Mouse (Mus musculus) CD4-positive, CD25-positive, alpha-beta regulatory T cell, adult 2 months (primary cell): Measurements from ENCODE around the gene Tspoap1.

Experiments used
- DNase-seq: peaks from one replicate; pipeline ENCODE4 v3.0.0-alpha.2; 2012; ENCODE audit warnings: low read depth, low spot score

Tspoap1 gene

DNA sequence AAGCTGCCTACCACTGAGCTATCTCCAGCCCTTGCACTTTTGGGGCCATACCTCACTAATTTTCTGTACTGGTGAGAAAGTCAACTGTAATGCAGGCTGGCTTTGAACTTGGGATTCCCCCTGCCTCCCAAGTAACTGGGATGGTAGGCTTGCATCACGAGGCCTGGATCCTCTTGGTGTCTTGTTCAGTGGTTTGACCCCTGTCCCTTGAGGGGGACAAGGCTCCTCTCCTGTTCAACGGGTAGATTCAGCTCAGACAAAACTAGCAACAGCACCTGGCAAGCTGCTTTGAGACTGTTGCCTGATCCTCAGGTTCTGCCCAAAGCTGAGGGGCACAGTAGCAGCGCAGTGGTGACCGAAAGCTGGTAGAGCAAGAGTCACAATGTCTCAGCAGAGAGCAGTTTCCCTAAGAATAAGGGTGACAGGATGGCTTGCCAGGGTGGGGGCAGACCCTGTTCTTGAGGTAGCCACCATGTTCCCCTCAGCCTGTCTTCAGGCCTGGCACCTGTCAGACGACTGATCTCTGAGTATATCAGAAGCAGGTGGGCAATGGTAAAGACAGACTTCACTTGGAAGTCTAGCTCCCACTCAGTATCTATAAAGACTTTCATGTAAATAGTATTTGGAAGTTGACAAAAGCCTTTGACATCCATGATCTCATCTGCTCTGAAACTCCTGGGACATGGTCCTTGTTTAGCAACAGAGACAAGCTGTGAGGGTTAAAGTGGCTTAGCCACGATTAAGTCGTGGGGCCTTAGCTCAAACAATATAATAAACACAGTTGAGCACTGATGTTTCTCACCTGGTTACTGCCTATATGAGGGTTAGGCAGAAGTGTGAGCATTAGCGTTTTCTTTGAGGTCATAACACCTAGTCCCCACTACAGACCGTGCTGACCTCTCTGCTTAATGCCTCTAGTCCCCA lies 14.4 kb upstream of the Tspoap1 start:
- DNase-seq, result peak; percentile 46

DNA sequence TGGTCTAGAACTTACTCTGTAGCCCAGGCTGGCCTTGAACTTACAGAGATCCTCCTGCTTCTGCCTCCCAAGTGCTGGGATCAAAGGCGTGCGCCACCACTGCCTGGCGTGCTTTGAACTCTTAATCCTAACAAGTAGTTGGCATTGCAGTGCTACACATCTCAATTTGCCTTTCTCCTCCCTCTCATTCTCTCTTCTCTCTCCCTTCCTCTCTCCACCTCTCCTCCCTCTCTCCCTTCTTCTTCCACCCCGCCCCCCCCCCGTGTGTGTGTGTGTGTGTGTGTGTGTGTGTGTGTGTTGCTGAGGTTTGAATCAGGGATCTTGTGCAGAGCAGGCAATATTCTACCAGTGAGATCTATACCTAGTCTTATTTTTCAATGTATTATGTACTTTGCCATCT lies 13.0 kb upstream of the Tspoap1 start:
- no peak for DNase-seq

DNA sequence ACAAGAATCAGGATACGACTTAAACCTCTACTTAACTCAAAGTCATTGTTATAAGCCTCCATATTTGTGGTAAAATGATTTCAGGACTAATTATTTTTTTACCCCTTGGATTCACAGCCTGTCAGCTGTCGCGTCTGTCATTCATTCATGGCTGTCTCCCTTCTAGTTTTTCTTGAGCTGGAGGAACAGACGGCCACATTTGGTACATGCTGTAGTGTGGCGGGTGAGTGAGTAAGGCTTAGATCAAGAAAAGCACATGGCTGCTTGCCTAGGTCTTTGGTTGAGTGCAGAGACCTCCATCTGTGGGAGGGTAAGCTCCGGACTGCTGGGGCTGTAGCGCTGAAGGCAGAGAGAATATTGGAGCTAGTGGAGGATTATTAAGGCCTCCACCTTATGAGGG lies 12.6 kb upstream of the Tspoap1 start:
- no peak for DNase-seq

DNA sequence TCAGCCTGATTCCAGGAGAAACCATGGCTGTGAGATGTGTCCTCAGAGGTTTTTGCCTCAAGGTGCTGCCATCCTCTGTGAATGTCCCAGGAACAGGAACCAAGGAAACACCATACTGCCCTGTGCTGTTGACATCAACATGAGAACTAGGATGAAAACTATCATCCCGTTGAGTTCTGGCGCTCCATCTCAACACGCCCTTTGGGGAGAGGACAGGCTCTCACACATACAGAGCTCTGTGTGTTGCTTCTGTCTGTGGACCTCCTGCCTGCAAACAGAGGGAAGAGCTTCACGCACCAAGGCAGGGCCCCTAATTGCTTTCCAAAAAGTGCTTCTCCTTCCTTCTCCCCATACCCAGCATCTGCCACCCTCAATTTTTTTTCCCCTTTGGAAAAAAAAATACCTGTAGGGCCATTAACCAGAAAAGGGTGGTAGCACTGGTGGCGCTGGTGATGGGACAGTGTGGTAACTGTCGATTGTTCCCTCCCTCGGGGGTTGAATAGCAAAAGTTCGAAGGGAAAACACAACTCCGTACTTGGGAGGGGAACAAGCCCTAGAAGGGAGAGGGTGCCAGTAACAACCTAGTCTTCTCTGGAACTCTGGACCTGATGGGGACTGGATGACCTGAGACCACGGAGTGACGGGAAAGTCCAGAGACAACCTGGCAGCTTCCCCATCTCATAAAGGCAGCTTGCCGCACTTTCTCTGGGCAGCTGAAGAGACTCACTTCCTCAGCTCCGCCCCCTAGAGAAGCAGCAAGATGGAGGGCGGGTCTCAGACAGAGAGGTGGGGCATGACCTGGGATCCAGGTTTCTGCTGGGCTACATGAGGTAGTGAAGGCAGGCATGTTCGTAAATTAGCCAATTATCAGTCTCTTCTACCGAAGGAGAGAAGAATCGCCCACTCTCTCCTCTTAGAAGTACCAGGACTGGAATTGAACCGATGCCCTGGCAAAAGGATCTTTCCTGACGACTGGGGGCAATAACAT lies 11.9 kb upstream of the Tspoap1 start:
- peak; percentile 93 for DNase-seq

DNA sequence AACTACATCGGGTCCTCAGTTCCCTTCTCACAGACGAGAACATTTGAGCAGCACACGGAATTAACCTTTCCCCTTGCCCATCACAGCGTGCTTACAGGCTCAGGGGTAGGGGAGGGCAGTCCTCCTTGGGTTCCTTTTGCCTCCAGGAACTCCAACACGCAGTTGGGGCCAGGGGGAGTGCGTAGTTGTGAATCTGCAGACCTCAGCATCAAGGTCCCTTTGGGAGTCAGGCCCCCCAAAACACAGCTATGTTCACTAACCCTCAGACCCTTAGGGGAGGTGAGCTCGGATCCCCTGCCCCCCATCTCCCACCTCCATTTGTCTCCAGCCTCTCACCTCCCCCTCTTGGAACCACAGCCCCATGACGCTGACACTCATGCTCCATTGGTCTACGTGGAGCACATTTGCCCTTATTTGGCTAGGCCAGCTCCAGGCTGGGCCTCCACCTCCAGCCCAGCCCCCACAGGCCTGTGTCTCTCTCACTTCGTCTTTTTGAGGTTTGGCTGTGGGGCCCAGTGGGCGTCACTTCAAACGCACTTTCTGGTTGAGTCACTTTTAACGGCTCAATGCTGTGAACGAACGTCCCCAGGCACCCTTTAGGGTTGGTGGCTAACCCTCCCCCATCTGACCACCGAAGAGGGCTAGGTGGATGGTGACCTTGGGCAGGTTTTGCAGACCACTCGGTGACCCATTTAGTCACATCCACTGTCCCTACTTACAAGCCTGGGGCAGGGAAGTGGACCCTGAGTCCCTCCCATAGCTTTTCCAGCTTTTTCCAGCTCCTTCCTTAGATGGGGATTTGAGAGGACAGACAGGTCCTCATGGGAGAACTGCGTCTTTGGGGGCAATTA lies 10.9 kb upstream of the Tspoap1 start:
- DNase-seq, result peak; percentile 96

DNA sequence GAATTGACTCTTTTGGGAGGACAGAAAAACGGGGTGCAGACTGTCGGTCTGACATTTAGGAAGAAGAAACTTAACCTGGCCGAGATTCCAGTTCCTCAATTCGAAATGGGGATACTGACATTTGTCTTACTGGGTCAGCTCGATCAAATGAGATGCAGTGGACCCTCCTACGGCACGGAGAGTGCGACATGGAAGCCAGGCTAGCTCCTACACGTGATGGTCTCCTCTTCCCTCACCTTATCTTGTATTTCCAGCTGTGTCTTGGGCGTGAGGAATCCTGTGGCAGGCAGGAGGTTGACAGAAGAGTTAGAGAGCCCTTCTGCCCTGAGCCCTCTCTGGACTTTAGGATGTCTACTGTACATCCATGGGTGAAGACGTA lies 10.3 kb upstream of the Tspoap1 start:
- peak; percentile 49 for DNase-seq

DNA sequence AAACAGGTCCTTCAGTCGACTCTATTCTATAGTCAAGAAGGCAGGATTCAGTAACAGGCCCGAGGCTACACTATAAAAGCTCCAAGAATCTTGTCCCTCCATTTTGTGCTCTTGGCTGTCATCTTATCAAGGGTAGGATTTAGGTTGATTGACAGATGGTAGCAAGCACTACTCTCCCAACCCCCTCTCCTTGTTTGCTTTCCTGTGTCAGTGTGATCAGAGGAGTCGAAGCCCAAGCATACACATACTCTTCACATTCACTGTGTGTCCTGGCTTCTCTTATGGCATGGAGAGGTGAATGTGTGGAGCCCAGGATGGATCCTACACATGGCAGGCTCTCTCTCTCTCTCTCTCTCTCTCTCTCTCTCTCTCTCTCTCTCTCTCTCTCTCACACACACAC lies 9.8 kb upstream of the Tspoap1 start:
- DNase-seq, result peak; percentile 84

DNA sequence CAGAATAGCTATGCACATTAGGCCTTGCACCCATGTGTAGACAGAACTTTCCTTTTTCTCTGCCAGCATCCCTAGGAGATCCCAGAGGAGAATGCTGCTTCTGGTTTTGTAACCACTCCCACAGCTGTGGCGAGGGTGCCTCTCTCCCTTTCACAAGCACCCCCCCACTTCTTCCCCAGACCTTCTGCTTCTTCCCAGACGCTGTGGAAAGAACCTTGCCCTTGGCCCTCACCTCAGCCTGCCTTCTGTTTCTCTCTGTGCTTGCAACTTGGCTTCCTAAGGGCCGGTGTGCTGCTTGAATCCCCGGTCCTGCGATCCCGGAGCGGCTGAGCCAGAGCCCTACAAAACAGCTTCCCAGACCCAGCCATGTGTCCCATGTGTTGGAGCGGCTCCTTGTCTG lies 9.3 kb upstream of the Tspoap1 start:
- DNase-seq, result peak; percentile 61

DNA sequence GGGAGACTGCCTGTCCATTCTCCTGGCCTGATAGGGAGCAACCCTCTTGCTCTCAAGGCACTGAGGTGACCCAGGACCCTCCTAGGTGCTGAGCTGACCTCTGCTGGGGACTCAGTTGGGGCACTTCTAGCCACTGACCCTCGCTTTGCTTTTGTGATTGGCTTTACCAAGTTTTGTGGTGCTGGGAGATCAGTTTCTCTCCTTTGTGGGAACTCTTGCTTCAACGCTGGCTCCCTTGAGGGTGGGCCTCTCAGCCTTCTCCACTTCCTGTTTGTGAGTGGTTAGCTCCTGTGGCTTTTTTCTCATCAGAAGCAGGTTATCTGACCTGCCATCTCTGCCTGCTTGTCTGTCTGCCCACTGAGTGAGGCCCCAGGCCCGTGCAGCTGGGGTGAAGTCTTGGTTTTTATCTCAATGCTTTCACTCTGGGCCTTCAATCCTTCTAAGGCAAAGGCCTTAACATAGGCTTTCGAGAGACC lies 8.8 kb upstream of the Tspoap1 start:
- DNase-seq, result peak; percentile 88

DNA sequence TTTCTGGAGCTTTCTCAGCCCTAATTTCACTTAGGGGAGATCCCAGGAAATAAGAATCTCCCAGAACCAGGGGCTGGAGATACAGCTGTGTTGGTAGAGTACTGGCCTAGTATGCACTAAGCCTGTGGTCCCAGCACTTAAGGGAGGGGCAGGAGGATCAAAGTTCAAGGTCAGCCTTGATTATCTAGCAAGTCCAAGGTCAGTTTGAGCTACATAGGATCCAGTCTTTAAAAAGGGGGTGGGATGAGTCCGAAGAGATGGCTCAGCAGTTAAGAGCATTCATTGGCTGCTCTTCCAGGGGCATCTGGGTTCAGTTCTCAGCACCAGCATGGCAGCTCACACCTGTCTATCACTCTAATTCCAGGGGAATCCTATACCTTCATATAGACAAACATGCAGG lies 8.0 kb upstream of the Tspoap1 start:
- no peak for DNase-seq

DNA sequence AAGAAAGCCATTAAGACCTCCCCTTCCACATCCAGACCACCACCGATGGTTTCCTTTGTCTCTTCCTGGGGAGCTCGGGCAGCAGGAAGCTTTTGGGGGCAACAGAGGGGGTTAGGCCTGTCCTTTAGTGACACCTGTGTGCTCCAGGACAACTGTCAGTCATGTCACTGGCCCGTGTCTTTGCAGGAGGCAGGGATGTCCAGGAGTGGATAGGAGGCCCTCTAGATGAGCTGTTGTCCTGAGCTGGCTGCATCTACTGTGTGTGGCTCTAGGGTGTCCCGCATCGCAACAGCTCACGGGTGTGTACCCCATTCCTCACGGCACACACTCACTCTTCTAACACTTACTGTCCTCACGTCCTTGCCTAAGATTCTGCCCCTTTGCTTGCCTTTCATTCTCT lies 7.1 kb upstream of the Tspoap1 start:
- DNase-seq, result no peak

DNA sequence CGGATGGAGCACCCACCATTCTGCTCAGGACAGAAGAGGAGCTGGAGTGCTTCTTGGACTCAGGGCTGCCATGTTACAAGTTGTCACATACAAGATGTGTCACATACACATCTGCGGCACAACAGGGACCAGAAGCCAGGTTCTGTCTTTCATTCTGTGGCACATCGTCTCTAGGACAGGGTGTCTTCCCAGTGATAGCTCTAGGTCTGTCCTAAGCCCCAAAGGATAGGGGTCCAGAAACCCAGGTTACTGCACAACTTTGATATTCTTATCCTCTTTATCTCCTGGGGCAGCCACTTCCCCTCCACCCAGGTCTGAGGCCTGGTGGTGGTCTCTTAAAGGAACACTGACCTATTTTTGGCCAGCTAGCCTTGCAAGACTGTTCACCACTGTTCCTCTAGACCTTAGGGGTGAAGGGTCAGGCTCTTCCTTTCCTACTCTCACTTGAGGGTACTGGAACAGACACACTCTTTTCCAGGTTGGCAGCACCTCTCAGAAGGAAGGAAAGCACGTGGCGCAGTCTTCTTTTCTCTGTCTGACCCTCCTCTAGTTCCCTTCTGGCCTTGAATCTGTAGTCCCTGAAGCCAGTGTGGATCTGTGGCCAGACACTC lies 6.3 kb upstream of the Tspoap1 start:
- DNase-seq, result peak; percentile 51

DNA sequence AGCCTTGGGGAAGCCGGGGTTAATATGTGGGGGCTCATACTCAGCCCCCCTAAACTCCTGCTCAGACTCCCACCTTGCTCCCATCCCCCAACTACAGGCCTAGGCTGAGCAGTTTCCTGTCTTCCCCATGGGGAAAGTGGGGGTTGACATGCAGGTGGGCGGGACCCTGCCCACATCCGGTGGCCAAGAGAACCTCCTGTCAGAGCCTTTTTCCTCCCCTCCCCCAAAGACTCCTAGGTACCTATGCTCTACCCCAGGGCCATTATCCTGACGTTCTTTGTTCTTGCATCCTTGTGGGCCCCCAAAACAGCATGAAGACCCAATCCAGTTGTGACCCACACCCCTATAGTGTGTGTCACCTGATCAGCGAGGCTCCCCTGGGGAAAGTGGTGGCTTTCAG lies 5.7 kb upstream of the Tspoap1 start:
- peak; percentile 89 for DNase-seq

DNA sequence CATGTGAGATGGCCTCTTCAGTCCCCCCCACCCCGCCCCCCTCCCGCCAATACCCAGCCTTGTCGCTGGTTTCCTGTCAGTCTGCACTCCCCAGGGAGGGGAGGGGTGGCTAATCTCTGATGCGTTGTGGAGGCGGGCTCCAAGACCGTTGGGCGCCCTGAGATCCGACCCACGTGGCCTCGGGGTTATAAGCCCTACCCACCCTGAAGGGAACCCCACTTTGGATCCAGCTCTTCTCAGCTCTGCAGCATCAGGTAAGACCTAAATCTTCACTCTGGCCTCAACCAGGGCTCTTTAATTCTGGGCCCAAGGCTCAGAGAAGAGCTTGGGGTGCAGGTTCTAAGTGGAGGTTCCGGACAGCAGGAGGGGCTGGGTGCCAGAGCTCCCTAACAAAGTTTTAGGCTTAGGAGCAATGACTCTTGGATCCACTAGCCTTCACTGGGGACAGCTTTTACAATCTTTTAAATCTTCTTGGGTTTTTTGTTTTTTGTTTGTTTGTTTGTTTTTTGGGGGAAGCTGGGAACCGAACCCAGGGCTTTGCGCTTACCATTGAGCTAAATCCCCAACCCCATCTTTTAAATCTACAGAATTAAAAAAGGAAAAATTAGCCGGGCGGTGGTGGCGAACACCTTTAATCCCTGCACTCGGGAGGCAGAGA lies 4.9 kb upstream of the Tspoap1 start:
- peak; percentile 98 for DNase-seq

DNA sequence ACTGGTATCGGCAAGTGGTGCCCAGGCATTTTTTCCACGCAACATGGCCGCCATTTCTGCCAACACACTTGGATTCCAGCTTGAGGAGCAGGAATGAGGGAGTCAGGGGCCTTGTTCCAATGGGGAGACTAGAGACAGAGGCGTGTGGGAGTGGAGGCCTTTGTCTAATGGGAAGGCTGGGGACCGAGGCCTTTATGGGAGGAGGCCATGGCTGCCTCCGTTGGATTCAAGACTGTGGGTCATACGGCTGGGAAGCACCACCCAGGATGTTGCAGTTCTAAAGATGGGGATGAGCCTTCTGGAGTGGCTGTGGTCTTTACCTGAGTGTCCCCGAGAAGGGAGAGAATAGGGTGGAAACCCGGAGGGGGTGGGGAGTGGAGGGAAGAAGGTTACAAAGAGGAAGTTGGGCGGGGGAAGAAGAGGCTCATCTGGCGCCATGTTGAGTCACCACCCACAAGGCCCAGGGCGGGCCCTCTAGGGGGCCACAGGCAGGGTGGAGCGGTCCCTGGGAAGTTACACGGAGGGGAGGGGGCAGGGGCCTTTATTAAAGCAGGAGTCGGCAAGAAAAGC lies 4.0 kb upstream of the Tspoap1 start:
- peak; percentile 86 for DNase-seq

DNA sequence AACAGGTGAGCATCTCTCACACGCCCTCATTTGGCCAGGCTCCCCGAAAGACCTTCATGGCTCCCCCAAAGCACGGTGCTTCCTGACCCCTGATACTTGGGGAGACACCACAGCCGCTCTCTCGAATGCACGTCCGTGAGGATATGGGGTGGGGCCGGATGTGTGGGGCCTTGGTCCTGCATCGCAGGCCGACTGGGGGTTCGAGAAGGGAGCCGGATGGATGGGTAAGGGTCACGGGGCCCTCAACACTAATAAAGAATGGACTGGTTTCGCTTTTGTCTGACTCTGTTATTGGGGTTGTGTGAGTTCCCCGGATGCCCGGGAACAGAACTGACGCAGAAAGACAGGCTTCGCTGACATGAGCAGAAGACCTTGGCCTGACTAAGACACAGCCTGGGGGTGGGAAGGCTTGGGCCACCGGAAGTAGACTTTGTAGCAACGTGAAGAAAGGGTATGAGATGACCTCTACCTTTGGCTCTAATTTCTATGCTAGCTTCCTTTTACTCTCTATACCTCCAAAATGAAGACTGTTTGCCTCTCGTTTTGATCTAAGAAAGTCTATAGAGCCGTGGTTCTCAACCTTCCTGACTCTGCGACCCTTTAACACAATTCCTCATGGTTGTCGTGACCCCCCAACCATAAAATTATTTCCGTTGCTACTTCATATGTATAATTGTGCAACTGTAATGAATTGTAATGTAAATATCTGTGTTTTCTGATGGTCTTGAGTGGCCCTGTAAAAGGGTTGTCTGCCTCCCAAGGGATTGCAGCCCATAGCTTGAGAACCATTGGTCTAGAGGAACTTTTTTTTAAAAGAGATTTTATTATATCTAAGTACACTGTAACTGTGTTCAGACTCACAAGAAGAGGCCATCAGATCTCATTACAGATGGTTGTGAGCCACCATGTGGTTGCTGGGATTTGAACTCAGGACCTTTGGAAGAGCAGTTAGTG lies 3.1 kb upstream of the Tspoap1 start:
- DNase-seq, result peak; percentile 78

DNA sequence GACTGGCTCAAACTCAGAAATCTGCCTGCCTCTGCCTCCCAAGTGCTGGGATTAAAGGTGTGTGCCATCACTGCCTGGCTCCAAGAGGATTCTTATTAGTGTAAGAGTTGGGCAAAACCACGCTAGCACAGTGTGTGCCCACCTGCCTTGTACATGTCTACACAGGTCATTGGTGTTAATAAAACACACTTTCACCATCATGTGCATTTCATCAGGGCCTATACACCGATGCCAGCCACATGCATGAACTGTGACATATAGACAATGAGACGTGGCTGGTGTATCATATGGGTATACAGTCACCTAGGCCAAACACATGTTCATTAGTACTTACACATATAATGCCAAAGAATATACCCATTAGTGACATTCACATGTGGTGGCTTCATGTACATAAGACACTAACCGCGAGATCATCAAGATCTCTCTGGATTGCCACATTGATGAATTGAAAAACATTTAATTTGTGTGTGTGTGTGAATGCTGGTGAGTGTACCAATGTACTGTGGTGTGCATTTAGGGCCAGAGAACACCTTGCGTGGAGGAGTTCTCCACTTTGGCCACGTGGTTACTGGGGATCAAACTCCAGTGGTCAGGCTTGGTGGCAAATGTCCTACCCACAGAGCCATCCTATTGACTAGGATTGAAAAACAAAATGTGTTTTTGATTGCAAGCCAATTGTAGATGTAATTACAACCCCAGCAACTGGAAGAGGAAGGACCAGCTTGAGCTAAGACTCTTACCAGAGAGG lies 2.0 kb upstream of the Tspoap1 start:
- DNase-seq, result peak; percentile 71

DNA sequence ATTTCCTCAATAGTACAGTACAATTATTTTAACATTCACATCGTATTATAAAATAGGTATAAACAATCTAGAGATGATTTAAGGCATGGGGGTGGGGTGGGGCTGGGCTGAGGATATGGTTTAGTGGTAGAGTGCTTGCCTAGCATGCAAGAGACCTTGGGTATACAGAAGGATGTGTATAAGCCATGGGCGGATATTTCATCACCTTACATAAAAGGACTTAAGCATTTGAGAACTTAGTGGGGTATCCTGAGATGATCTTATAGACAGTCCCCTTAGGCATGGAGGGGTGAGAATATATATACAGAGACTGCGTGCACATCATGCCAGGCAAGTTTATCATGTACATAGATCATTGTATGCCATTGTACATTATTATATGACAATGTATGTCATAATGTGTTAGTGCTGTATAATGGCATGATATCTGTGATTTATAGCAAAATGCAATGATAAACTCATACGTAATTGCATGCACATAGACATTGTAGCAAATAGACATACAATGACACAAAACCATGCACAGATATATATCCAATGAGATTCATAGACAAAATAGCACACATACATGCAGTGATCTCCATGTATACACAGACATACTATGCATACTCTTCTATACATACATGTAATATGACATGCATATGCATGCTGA lies 1.3 kb upstream of the Tspoap1 start:
- peak; percentile 76 for DNase-seq
